Mouse (Mus musculus): ENCODE data around the gene Slc9a8. TPM values are rescaled to one million over a fixed set of nuclear protein-coding genes. Genes with fewer than 3 reads are reported as not detected.

Slc9a8 gene
- total and polyA plus RNA-seq, 3 experiments: 16.7 to 25.8 TPM; not detected in 1

- no peak overlapping the region for H3K4me3 ChIP-seq (ENCODE audit: control insufficient read depth in 1 of 2, insufficient read depth in 1 of 2, low read depth in 2 of 2, low read length in 2 of 2)
- peaks cover 15 to 28% of the 10 kb centered on the region in 2 experiments for H3K4me1 ChIP-seq (ENCODE audit: control insufficient read depth in 1 of 2, insufficient read depth in 2 of 2, low read length in 2 of 2)
- H3K27me3 ChIP-seq (ENCODE audit: control insufficient read depth in 1 of 2, insufficient read depth in 2 of 2, low read length in 2 of 2): no peaks in the 10 kb centered on the region
- H3K79me2 ChIP-seq (ENCODE audit: control insufficient read depth, insufficient read depth, low read length, poor library complexity): peaks cover 20% of the 10 kb centered on the region
- TF ChIP-seq ELF1 (IDR thresholded peaks at IDR 0.05; ENCODE audit: low read depth, low read length) (no peak), RAD21 (IDR thresholded peaks at IDR 0.05; ENCODE audit: low read depth, low read length) (no peak), POLR2AphosphoS5 (IDR thresholded peaks at IDR 0.05; ENCODE audit: borderline replicate concordance, low read depth, low read length) (no peak), MYB (IDR thresholded peaks at IDR 0.05; ENCODE audit: low read depth, low read length) (no peak), HCFC1 (IDR thresholded peaks at IDR 0.05; ENCODE audit: low read depth, low read length) (no peak), POLR2A (IDR thresholded peaks at IDR 0.05; ENCODE audit: control insufficient read depth in 1 of 2, insufficient read depth in 1 of 2, low read depth in 1 of 2, low read length in 2 of 2, poor library complexity in 1 of 2) (no peak), EP300 (IDR thresholded peaks at IDR 0.05; ENCODE audit: low read depth in 1 of 2, low read length in 2 of 2) (no peak), UBTF (IDR thresholded peaks at IDR 0.05; ENCODE audit: borderline replicate concordance, insufficient read depth, low read depth, low read length) (no peak), MAFK (IDR thresholded peaks at IDR 0.05; ENCODE audit: borderline replicate concordance, low read depth, low read length) (no peak)
- no peaks in the 10 kb centered on the region for H3K9me3 ChIP-seq (replicated peaks; ENCODE audit: insufficient read depth, low read length)
- no peak overlapping the region for H3K9ac ChIP-seq (ENCODE audit: control insufficient read depth, low read depth, low read length, poor library complexity, severe bottlenecking)
- H3K36me3 ChIP-seq (ENCODE audit: control insufficient read depth in 1 of 2, insufficient read depth in 2 of 2, low read length in 2 of 2): peaks cover 21 to 25% of the 10 kb centered on the region in 2 experiments
- DNase-seq (ENCODE audit: low read depth, low spot score): no peak
- H3K27ac ChIP-seq (ENCODE audit: control insufficient read depth, low read depth, low read length): no peak overlapping the region
Observed at GRCm38 (mm10) chr2:167507719-167508385, 86.3 kb downstream of the Slc9a8 start.

- no peaks in the 10 kb centered on the region for H3K9me3 ChIP-seq (replicated peaks; ENCODE audit: insufficient read depth, low read length)
- H3K9ac ChIP-seq (ENCODE audit: control insufficient read depth, low read depth, low read length, poor library complexity, severe bottlenecking): no peak overlapping the region
- TF ChIP-seq JUND (IDR thresholded peaks at IDR 0.05; ENCODE audit: low read depth, low read length): no peak
- TF ChIP-seq MYB (IDR thresholded peaks at IDR 0.05; ENCODE audit: low read depth, low read length): no peak
- TF ChIP-seq TCF12 (IDR thresholded peaks at IDR 0.05; ENCODE audit: low read depth, low read length): no peak
- no peak for TF ChIP-seq CHD2 (IDR thresholded peaks at IDR 0.05; ENCODE audit: low read length)
- no peak for TF ChIP-seq SMC3 (IDR thresholded peaks at IDR 0.05; ENCODE audit: low read depth, low read length)
- no peak for TF ChIP-seq MEF2A (IDR thresholded peaks at IDR 0.05; ENCODE audit: extremely low read depth, insufficient replicate concordance, low read depth, low read length, poor library complexity, severe bottlenecking)
- no peak for TF ChIP-seq POLR2AphosphoS5 (IDR thresholded peaks at IDR 0.05; ENCODE audit: borderline replicate concordance, low read depth, low read length)
- TF ChIP-seq HCFC1 (IDR thresholded peaks at IDR 0.05; ENCODE audit: low read depth, low read length): no peak
- TF ChIP-seq MAZ (IDR thresholded peaks at IDR 0.05; ENCODE audit: low read depth, low read length): no peak
- TF ChIP-seq ELF1 (IDR thresholded peaks at IDR 0.05; ENCODE audit: low read depth, low read length): no peak
- TF ChIP-seq GATA1 (IDR thresholded peaks at IDR 0.05; ENCODE audit: low read depth, low read length): no peak
- TF ChIP-seq EP300 (IDR thresholded peaks at IDR 0.05; ENCODE audit: low read depth in 1 of 2, low read length in 2 of 2): no peak
- TF ChIP-seq ZNF384 (IDR thresholded peaks at IDR 0.05; ENCODE audit: low read depth, low read length): no peak
- TF ChIP-seq POLR2AphosphoS2 (IDR thresholded peaks at IDR 0.05; ENCODE audit: low read length): no peak
- no peak for TF ChIP-seq E2F4 (IDR thresholded peaks at IDR 0.05; ENCODE audit: borderline replicate concordance, low read depth, low read length)
- no peak for TF ChIP-seq CHD1 (IDR thresholded peaks at IDR 0.05; ENCODE audit: low read depth, low read length)
- peaks cover 15 to 28% of the 10 kb centered on the region in 2 experiments for H3K4me1 ChIP-seq (ENCODE audit: control insufficient read depth in 1 of 2, insufficient read depth in 2 of 2, low read length in 2 of 2)
- H3K36me3 ChIP-seq (ENCODE audit: control insufficient read depth in 1 of 2, insufficient read depth in 2 of 2, low read length in 2 of 2): peaks cover 21 to 25% of the 10 kb centered on the region in 2 experiments
- H3K79me2 ChIP-seq (ENCODE audit: control insufficient read depth, insufficient read depth, low read length, poor library complexity): peaks cover 17% of the 10 kb centered on the region
- no peak overlapping the region for H3K4me3 ChIP-seq (ENCODE audit: control insufficient read depth in 1 of 2, insufficient read depth in 1 of 2, low read depth in 2 of 2, low read length in 2 of 2)
- H3K27me3 ChIP-seq (ENCODE audit: control insufficient read depth in 1 of 2, insufficient read depth in 2 of 2, low read length in 2 of 2): no peaks in the 10 kb centered on the region
- DNase-seq (ENCODE audit: low read depth, low spot score): no peak
- H3K27ac ChIP-seq (ENCODE audit: control insufficient read depth, low read depth, low read length): no peak overlapping the region
Observed at GRCm38 (mm10) chr2:167508569-167508968, 87.1 kb downstream of the Slc9a8 start.
